Mouse (Mus musculus): ENCODE results near the gene Atp2b2.

The Atp2b2 gene

DNA sequence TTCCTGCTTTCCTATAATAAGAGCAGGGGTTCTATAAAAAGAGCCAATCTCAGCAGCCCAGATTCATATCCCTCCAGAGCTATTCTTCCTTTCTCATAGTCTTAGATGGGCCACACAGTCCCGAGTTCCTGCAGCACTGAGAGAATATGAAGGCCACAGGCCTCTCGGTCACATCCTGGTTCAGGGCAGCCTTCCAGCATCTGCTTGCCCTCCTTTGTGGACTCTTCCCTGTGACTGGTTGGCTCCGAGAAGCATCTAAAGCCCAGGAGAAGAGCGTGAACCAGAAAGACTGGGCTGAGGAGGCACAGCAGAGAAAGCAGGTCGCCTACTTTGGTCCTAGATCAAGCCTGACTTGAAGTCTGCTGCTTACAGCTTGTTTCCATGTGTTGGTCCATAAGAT lies 28.6 kb downstream of the Atp2b2 start:
- in situ Hi-C loops (cut with MboI; ENCODE audit: low sequenced_read_pairs) = no loop called here

DNA sequence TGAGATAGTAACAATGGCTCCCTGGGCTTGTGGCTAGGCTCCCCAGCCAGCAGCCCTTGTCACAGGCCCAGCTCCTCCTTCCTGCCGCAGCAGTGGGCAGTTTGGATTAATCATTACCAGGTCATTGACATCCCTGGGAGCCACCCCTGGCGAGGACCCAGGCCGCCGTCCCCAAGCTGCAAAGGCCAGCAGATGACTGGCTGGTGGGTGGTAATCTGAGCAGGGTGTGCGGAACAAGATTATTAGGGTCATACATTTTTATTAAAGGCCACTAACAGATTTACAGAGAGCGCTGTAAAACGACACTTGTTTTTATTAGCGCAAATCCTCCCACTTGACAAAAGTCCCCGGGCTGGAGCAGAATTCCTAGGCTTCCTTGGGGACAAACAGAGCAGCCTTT lies 29.6 kb downstream of the Atp2b2 start:
- in situ Hi-C loops (cut with MboI; ENCODE audit: low sequenced_read_pairs) = no loop called here

DNA sequence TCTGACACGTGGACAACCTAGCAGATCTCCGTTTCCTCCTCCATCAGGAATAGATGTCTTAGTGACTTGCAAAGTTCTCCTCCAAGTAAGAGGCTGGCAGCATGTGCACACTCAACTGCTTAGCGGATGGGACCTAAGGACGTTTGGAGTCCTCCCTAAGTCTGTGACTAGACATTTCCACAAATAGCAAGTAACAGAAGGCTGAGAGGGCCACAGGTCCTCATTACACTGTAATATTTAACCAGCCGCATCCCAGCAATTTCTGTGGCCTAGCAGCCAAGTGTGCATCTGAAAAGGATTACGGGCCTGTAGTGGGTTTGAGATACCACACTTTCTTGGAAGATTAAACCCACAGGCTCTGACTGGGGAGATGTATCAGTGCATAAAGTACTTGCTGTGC lies 30.4 kb downstream of the Atp2b2 start:
- in situ Hi-C loops (cut with MboI; ENCODE audit: low sequenced_read_pairs) = no loop called here

- in situ Hi-C loops (cut with MboI; ENCODE audit: low sequenced_read_pairs) = no loop called here
Observed at GRCm38 (mm10) chr6:114003796-114004195, 38.6 kb downstream of the Atp2b2 start.

GRCm38 (mm10) chr6:114000928-114001327 lies 41.5 kb downstream of the Atp2b2 start:
- in situ Hi-C loops (cut with MboI; ENCODE audit: low sequenced_read_pairs) = no loop called here

DNA sequence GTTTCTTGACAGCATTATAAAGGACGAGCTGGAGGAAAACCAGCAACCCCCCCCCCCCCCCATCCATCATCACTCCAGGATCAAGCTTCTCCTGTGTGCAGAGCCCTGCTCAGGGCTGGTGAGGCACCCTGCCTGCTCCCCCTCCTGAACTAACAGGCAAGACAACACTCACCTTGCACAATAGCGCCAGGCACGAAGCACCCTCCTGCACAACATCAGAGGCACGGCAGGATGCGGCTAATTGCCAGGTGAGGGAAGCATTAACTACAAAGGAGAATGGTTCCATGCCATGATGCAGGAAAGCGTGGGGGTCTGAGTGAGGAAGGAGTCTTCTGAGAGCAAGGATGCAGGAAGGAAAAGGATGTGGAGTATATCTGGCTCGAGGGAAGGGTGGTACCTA lies 42.1 kb downstream of the Atp2b2 start:
- in situ Hi-C loops (cut with MboI; ENCODE audit: low sequenced_read_pairs) = no loop called here

DNA sequence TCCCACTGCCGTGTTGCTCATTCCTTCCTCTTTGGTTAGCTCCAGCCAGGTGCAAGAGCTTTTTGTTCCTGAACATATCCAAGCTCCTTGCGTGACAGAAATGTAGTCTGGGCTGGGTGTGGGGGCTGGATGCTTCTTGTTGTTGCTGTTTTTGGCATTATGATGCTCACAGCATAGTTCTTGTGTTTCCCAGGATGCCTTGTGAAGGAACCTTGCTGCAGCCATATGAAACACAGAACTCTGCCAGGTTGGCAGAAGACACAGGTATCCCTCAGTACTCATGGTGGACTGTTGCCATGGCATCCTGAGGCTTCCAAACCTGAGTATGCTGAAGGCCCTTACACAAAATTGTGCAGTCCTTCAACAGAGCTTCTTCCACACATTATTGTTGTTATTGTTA lies 44.0 kb downstream of the Atp2b2 start:
- in situ Hi-C loops (cut with MboI; ENCODE audit: low sequenced_read_pairs) = no loop called here

DNA sequence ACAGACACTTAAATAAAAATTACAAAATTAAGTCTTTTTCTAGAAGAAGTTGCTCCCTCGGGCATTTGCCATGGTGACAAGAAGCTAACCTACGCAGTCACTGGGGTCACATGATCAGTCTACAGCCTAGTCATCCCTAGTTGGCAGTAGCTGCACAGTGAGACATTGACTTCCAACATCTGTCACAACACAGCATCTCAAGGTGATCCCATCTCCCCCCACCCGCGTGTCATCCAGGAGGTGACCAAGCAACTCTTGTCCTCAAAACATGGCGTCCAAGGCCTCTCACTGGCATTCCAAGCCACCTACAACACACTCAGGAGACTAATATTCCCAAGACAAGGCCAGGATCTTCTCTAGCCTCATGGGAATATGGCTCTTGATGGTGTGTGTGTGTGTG lies 48.2 kb downstream of the Atp2b2 start:
- in situ Hi-C loops (cut with MboI; ENCODE audit: low sequenced_read_pairs) = no loop called here

DNA sequence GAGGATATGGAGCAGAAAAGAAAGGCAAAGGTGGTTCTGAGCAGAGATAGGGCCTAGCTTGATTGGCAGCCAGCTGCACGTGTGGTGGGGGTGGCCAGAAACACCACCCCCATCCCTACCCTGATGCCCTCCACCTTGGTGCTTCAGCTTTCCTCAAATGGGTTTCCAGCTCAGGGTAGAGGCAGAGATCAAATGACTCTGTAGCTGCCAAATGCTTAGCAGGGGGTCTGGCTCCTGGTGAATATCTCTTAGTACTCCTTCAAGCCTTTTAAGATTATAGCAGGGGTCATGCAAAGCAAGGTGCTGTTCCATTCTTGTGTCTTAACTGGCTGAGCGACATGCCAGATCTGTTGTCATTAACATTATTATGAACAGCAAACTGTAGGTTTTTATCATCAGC lies 50.3 kb downstream of the Atp2b2 start:
- in situ Hi-C loops (cut with MboI; ENCODE audit: low sequenced_read_pairs) = no loop called here

- in situ Hi-C loops (cut with MboI; ENCODE audit: low sequenced_read_pairs) = no loop called here
Observed at GRCm38 (mm10) chr6:113991482-113991881, 50.9 kb downstream of the Atp2b2 start.

DNA sequence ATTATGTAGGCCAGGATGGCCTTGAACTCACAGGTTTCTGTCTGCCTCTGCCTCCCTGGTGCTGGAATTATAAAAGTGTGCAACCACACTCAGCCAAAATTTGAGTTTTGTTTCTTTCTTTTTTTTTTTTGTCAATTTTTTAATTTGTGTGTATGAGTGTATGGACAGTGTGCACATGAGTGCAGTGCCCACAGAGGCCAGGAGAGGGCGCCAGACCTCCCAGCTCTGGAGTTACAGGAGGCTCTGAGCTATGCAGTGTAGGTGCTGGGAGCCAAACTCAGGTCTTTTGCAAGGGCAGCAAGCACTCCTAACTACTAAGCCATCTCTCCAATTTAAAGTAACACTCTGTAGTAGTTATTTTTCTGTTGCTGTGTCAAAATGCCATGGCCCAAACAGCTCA lies 52.4 kb downstream of the Atp2b2 start:
- in situ Hi-C loops (cut with MboI; ENCODE audit: low sequenced_read_pairs) = no loop called here

- in situ Hi-C loops (cut with MboI; ENCODE audit: low sequenced_read_pairs) = no loop called here
Observed at GRCm38 (mm10) chr6:113988521-113988920, 53.9 kb downstream of the Atp2b2 start.

GRCm38 (mm10) chr6:113986671-113987070 lies 55.7 kb downstream of the Atp2b2 start:
- in situ Hi-C loops (cut with MboI; ENCODE audit: low sequenced_read_pairs) = no loop called here

DNA sequence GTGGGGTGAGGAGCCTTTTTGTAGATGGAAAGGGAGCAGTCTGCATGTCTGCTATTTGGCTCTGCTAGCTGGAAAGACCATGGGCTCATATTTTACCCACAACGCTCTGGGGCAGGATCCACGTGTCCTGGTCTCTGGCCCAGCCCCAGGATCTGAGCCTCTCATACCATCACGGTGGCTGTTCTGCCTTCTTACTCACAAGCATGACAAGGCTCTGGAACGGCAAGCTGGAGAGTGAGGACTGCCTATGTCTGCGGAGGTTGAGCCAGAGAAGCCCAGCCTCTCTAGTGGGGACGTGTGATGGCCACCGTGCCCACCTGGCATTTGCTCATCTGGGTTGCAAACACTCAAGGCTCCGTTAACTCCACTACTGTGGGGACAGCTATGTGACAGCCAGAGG lies 63.7 kb downstream of the Atp2b2 start:
- in situ Hi-C loops (cut with MboI; ENCODE audit: low sequenced_read_pairs) = no loop called here

- in situ Hi-C loops (cut with MboI; ENCODE audit: low sequenced_read_pairs) = no loop called here
Observed at GRCm38 (mm10) chr6:113978091-113978650, 64.2 kb downstream of the Atp2b2 start.

DNA sequence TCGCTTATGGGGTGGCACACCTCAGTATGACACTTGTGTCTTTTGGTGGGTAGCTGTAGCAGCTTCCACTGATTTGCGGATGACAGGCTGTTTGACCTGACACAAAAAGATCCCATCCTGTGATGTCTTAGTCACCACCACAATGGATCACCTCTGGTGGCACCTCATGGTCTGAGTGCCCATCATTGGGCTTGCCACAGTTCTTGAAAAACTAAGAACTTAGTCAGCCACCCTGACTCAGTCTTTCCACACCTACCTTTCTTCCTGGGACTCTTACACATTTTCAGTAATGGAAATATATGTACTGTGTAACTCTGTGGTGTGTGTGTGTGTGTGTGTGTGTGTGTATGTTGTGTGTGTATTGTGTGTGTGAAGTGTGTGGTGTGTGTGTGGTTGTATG lies 71.5 kb downstream of the Atp2b2 start:
- in situ Hi-C loops (cut with MboI; ENCODE audit: low sequenced_read_pairs) = no loop called here

DNA sequence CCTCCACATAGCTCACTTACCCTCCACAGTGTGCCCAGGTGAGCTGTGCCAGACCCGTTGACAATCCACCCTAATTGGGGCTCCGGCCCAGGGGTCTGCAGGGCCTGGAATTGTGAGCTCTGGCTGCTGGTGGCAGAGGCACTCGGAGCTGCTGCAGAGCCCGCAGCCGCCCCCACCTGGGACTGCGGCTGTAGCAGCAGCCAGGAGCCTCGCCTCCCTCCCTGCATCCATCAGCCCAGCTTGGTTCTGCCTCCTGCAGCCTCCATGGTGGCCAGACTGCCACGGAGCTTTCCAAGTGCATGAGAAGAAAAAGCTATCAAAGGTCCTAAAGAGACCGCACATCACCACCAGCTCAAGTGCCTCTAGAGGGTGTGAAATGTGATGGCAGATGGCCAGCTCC lies 71.9 kb downstream of the Atp2b2 start:
- in situ Hi-C loops (cut with MboI; ENCODE audit: low sequenced_read_pairs) = no loop called here

DNA sequence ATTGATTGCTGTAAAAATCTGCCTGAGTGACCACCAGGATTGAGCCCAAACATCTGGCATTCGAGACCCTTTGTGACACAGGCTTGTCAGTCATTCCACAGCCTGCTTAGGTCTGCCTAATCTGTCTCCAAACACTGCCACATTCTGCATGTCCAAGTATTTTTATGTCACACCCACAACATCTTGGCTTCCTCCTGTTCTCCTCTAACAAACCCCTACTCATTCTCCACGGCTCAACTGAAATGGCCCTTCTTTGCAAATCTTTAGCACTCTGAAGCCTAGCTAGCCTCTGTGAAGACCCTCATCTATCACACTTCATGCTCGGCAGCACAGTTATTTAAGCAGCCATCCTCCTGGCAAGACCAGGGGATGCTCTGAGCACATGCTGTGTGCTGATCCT lies 72.7 kb downstream of the Atp2b2 start:
- in situ Hi-C loops (cut with MboI; ENCODE audit: low sequenced_read_pairs) = no loop called here

GRCm38 (mm10) chr6:113962811-113963210 lies 79.6 kb downstream of the Atp2b2 start:
- in situ Hi-C loops (cut with MboI; ENCODE audit: low sequenced_read_pairs) = no loop called here

- in situ Hi-C loops (cut with MboI; ENCODE audit: low sequenced_read_pairs) = no loop called here
Observed at GRCm38 (mm10) chr6:113961658-113962057, 80.8 kb downstream of the Atp2b2 start.

GRCm38 (mm10) chr6:113959336-113959735 lies 83.1 kb downstream of the Atp2b2 start:
- in situ Hi-C loops (cut with MboI; ENCODE audit: low sequenced_read_pairs) = no loop called here

DNA sequence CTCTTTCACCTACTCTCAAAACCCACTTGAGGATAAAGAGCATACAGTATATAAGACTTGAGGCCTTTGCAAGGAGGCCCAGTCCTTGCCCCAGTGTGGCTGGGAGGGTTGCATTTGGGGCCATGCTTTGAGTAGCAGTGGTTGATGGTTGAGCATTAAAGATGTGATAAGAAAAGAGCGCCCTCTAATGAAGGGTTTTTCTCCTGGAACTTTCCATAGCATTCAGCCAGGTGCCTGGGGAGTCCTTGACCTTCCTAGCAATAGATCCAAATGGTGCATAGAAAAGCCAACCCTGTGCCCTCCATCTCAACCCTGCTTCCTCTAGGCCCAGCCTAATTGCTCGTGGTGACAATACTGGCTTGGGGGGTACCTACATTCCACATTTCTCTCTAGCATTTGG lies 83.7 kb downstream of the Atp2b2 start:
- in situ Hi-C loops (cut with MboI; ENCODE audit: low sequenced_read_pairs) = no loop called here

GRCm38 (mm10) chr6:113958003-113958402 lies 84.4 kb downstream of the Atp2b2 start:
- in situ Hi-C loops (cut with MboI; ENCODE audit: low sequenced_read_pairs) = no loop called here
